Mouse (Mus musculus): Measurements from ENCODE around the gene Bag3. TPM values are rescaled to one million over a fixed set of nuclear protein-coding genes. Genes with fewer than 3 reads are reported as not detected.

Bag3 gene
- polyA plus RNA-seq, 1 experiment from 2014 or later = 21.3 TPM

GRCm38 (mm10) chr7:128583213-128583948 is 60.0 kb downstream of the Bag3 start:
- Histone ChIP-seq H3K9ac (no peak overlapping the region), H3K4me1 (replicated peaks) (peaks cover 23% of the 10 kb centered on the region), H3K27ac (ENCODE audit: poor library complexity, severe bottlenecking) (no peak overlapping the region), H3K36me3 (no peaks in the 10 kb centered on the region), H3K4me2 (no peak overlapping the region), H3K9me3 (replicated peaks) (no peaks in the 10 kb centered on the region), H3K27me3 (replicated peaks) (no peaks in the 10 kb centered on the region), H3K4me3 (no peak overlapping the region)
- 67% methylated on average over 6 of the region's 6 CpGs for WGBS
- no peak for ATAC-seq (ENCODE audit: insufficient number of reproducible peaks, low FRiP score)

GRCm38 (mm10) chr7:128587334-128587933 is 64.0 kb downstream of the Bag3 start:
- Histone ChIP-seq H3K4me3 (no peak overlapping the region), H3K27me3 (replicated peaks) (no peaks in the 10 kb centered on the region), H3K27ac (ENCODE audit: poor library complexity, severe bottlenecking) (no peak overlapping the region), H3K9me3 (replicated peaks) (no peaks in the 10 kb centered on the region), H3K36me3 (no peaks in the 10 kb centered on the region), H3K4me2 (no peak overlapping the region), H3K4me1 (replicated peaks) (peaks cover 25% of the 10 kb centered on the region), H3K9ac (no peak overlapping the region)
- 47% methylated on average over 4 of the region's 4 CpGs for WGBS
- ATAC-seq (ENCODE audit: insufficient number of reproducible peaks, low FRiP score) = no peak

- Histone ChIP-seq H3K27ac (ENCODE audit: poor library complexity, severe bottlenecking) (no peak overlapping the region), H3K36me3 (no peaks in the 10 kb centered on the region), H3K4me2 (no peak overlapping the region), H3K4me1 (replicated peaks) (peaks cover 19% of the 10 kb centered on the region), H3K9me3 (replicated peaks) (0 out of 2 replicates have a peak, but pooled peaks cover under 1% of the 10 kb centered on the region), H3K9ac (no peak overlapping the region), H3K27me3 (replicated peaks) (no peaks in the 10 kb centered on the region), H3K4me3 (no peak overlapping the region)
- WGBS = 24% methylated on average over 9 of the region's 9 CpGs
- no peak for ATAC-seq (ENCODE audit: insufficient number of reproducible peaks, low FRiP score)
Measured at GRCm38 (mm10) chr7:128591345-128592084, 68.1 kb downstream of the Bag3 start.

GRCm38 (mm10) chr7:128592118-128592935 is 68.9 kb downstream of the Bag3 start:
- no peak overlapping the region for H3K27ac ChIP-seq (ENCODE audit: poor library complexity, severe bottlenecking)
- H3K9ac ChIP-seq = peak overlapping the region; percentile 43; the same call in 1 of the 2 replicates
- 0 out of 2 replicates have a peak, but pooled peaks cover 6% of the 10 kb centered on the region for H3K9me3 ChIP-seq (replicated peaks)
- WGBS = 9% methylated on average over 21 of the region's 21 CpGs
- peak overlapping the region; percentile 42 for H3K4me3 ChIP-seq
- no peaks in the 10 kb centered on the region for H3K27me3 ChIP-seq (replicated peaks)
- no peaks in the 10 kb centered on the region for H3K36me3 ChIP-seq
- H3K4me1 ChIP-seq (replicated peaks) = peaks cover 19% of the 10 kb centered on the region
- no peak for ATAC-seq (ENCODE audit: insufficient number of reproducible peaks, low FRiP score)
- peak overlapping the region; percentile 74 for H3K4me2 ChIP-seq

DNA sequence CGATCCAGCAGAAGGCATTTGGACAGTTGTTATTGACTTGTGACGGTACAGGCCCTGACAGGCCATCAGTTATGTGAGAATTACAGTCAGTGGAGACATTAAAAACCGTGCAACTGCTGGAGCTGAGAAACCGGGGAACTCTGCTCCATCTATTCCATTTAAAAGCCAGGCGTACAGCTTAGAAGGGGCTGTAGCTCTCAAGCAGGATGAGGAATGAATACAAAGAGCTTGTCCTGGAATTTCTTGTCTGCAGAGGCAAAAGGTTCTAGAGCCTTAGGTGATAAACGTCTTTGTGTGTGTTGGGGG is 69.5 kb downstream of the Bag3 start:
- no peak for ATAC-seq (ENCODE audit: insufficient number of reproducible peaks, low FRiP score)
- H3K4me2 ChIP-seq = peak overlapping the region; percentile 74
- H3K27ac ChIP-seq (ENCODE audit: poor library complexity, severe bottlenecking) = no peak overlapping the region
- no peak overlapping the region for H3K4me3 ChIP-seq
- H3K9me3 ChIP-seq (replicated peaks) = 0 out of 2 replicates have a peak, but pooled peaks cover 6% of the 10 kb centered on the region
- H3K4me1 ChIP-seq (replicated peaks) = peaks cover 15% of the 10 kb centered on the region
- WGBS = 13% methylated on average over 6 of the region's 6 CpGs
- no peaks in the 10 kb centered on the region for H3K27me3 ChIP-seq (replicated peaks)
- H3K9ac ChIP-seq = no peak overlapping the region; the same call in 1 of the 2 replicates
- no peaks in the 10 kb centered on the region for H3K36me3 ChIP-seq

DNA sequence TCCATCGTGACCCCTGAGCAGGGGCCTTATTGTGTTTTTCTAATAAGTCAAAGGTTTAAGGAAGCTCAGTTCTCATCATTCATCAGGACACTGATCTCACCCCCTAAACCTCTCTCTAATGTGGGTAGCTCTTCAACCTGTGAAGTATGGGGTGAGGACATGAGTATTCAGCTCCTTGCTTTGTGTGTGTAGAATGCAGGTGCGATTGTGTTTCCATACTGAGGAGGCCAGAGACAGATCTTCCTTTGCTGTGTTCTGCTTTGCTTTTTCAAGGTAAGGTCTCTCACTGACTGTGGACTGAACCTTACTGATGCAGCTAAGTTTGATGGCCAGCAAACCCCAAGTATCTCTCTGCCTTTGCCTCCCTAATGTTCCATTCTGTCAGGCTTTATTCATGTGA is 72.9 kb downstream of the Bag3 start:
- H3K9ac ChIP-seq = no peak overlapping the region
- H3K27ac ChIP-seq (ENCODE audit: poor library complexity, severe bottlenecking) = no peak overlapping the region
- H3K27me3 ChIP-seq (replicated peaks) = no peaks in the 10 kb centered on the region
- ATAC-seq (ENCODE audit: insufficient number of reproducible peaks, low FRiP score) = no peak
- no peaks in the 10 kb centered on the region for H3K36me3 ChIP-seq
- peaks cover 11% of the 10 kb centered on the region for H3K4me1 ChIP-seq (replicated peaks)
- H3K4me2 ChIP-seq = no peak overlapping the region
- WGBS = 92% methylated on average over 2 of the region's 2 CpGs
- 0 out of 2 replicates have a peak, but pooled peaks cover 9% of the 10 kb centered on the region for H3K9me3 ChIP-seq (replicated peaks)
- no peak overlapping the region for H3K4me3 ChIP-seq

Small RNAs within 50 kb of the gene (microRNA-seq; reads per million reads assigned to microRNA genes)
- gene Gm24365 = not detected

Other genes with a start within 250 kb of the Bag3 start
- 20.0 and 22.5 TPM in 2 replicates for gene BC017158, start 225.4 kb upstream of the Bag3 start, polyA plus RNA-seq (2016; fragmentation: Nextera tagmentation; extraction: Ambion mirVana)
- 13.3 and 14.0 TPM in 2 replicates for gene Rgs10, start 104.9 kb upstream of the Bag3 start, polyA plus RNA-seq (2016; fragmentation: Nextera tagmentation; extraction: Ambion mirVana)
- gene Tial1, start 61.9 kb upstream of the Bag3 start, polyA plus RNA-seq (2016; fragmentation: Nextera tagmentation; extraction: Ambion mirVana) = 20.6 and 21.9 TPM in 2 replicates
- 12.1 and 13.8 TPM in 2 replicates for gene Inpp5f, start 87.7 kb downstream of the Bag3 start, polyA plus RNA-seq (2016; fragmentation: Nextera tagmentation; extraction: Ambion mirVana)
- gene Mcmbp, start 216.9 kb downstream of the Bag3 start, polyA plus RNA-seq (2016; fragmentation: Nextera tagmentation; extraction: Ambion mirVana) = 46.6 and 49.4 TPM in 2 replicates
- 36.9 and 39.1 TPM in 2 replicates for gene Sec23ip, start 221.3 kb downstream of the Bag3 start, polyA plus RNA-seq (2016; fragmentation: Nextera tagmentation; extraction: Ambion mirVana)

Data from heart, embryonic 12.5 days (tissue).